Mouse (Mus musculus): Measurements from ENCODE around the gene Ccnyl1. TPM values are rescaled to one million over a fixed set of nuclear protein-coding genes. Genes with fewer than 3 reads are reported as not detected.
A peak's percentile ranks its signal among the peaks of the same experiment; 100 is the strongest.
"Not testable (repeated sequence)": the region's sequence is repeated elsewhere in the genome, so short reads cannot be mapped to it uniquely, and the experiment has no call there.

Ccnyl1 gene
- 8.9 and 10.9 TPM in 2 replicates for polyA plus RNA-seq (2014; fragmentation: Nextera tagmentation; extraction: Ambion mirVana)

- Histone ChIP-seq H3K27ac (ENCODE audit: low read length) (peak within 1 kb of the TSS; percentile 67), H3K9me3 (ENCODE audit: control insufficient read depth, low read depth, low read length) (no peaks in the 10 kb centered on the region), H3K4me2 (replicated peaks; ENCODE audit: low read depth, low read length) (peak within 1 kb of the TSS; percentile 88), H3K36me3 (ENCODE audit: control insufficient read depth, insufficient read depth, low read length) (no peaks in the 10 kb centered on the region), H3K9ac (replicated peaks; ENCODE audit: low read depth, low read length) (peak within 1 kb of the TSS; percentile 65), H3K4me1 (ENCODE audit: control insufficient read depth, insufficient read depth, low read length) (peaks cover 8% of the 10 kb centered on the region), H3K27me3 (ENCODE audit: control insufficient read depth, insufficient read depth, low read length) (no peaks in the 10 kb centered on the region), H3K4me3 (ENCODE audit: low read depth, low read length) (peak within 1 kb of the TSS; percentile 91)
- under 1% methylated on average over 65 of the region's 71 CpGs for WGBS
- ATAC-seq (ENCODE audit: insufficient number of reproducible peaks, insufficient read depth, low FRiP score, low read depth) = peak; percentile 99
Observed at GRCm38 (mm10) chr1:64690213-64691013, at the start of gene Ccnyl1. Ccnyl1 (plus strand) TSS chr1:64690455.

GRCm38 (mm10) chr1:64641069-64641468, 49.2 kb upstream of the Ccnyl1 start:
- 92% methylated on average over 6 of the region's 6 CpGs for WGBS

GRCm38 (mm10) chr1:64642541-64642940, 47.7 kb upstream of the Ccnyl1 start:
- not testable (repeated sequence) for H3K4me3 ChIP-seq (ENCODE audit: low read depth, low read length); H3K27me3 ChIP-seq (ENCODE audit: control insufficient read depth, insufficient read depth, low read length); H3K27ac ChIP-seq (ENCODE audit: low read length); H3K9me3 ChIP-seq (ENCODE audit: control insufficient read depth, low read depth, low read length); H3K9ac ChIP-seq (replicated peaks; ENCODE audit: low read depth, low read length); ATAC-seq (ENCODE audit: insufficient number of reproducible peaks, insufficient read depth, low FRiP score, low read depth); H3K36me3 ChIP-seq (ENCODE audit: control insufficient read depth, insufficient read depth, low read length); H3K4me1 ChIP-seq (ENCODE audit: control insufficient read depth, insufficient read depth, low read length); H3K4me2 ChIP-seq (replicated peaks; ENCODE audit: low read depth, low read length)
- WGBS = 94% methylated on average over 8 of the region's 8 CpGs

More at GRCm38 (mm10) chr1:64641069-64641468, 49.2 kb upstream of the Ccnyl1 start:
- Histone ChIP-seq H3K4me1 (ENCODE audit: control insufficient read depth, insufficient read depth, low read length) (no peaks in the 10 kb centered on the region), H3K4me2 (replicated peaks; ENCODE audit: low read depth, low read length) (no peak overlapping the region), H3K36me3 (ENCODE audit: control insufficient read depth, insufficient read depth, low read length) (no peaks in the 10 kb centered on the region), H3K9me3 (ENCODE audit: control insufficient read depth, low read depth, low read length) (no peaks in the 10 kb centered on the region), H3K9ac (replicated peaks; ENCODE audit: low read depth, low read length) (no peak overlapping the region), H3K27ac (ENCODE audit: low read length) (no peak overlapping the region), H3K27me3 (ENCODE audit: control insufficient read depth, insufficient read depth, low read length) (no peaks in the 10 kb centered on the region), H3K4me3 (ENCODE audit: low read depth, low read length) (no peak overlapping the region)
- no peak for ATAC-seq (ENCODE audit: insufficient number of reproducible peaks, insufficient read depth, low FRiP score, low read depth)

- no peaks in the 10 kb centered on the region for H3K4me1 ChIP-seq (ENCODE audit: control insufficient read depth, insufficient read depth, low read length)
- H3K9ac ChIP-seq (replicated peaks; ENCODE audit: low read depth, low read length) = no peak overlapping the region
- 88% methylated on average over 3 of the region's 3 CpGs for WGBS
- H3K36me3 ChIP-seq (ENCODE audit: control insufficient read depth, insufficient read depth, low read length) = no peaks in the 10 kb centered on the region
- no peaks in the 10 kb centered on the region for H3K27me3 ChIP-seq (ENCODE audit: control insufficient read depth, insufficient read depth, low read length)
- H3K4me2 ChIP-seq (replicated peaks; ENCODE audit: low read depth, low read length) = no peak overlapping the region
- no peak overlapping the region for H3K4me3 ChIP-seq (ENCODE audit: low read depth, low read length)
- ATAC-seq (ENCODE audit: insufficient number of reproducible peaks, insufficient read depth, low FRiP score, low read depth) = no peak
- no peak overlapping the region for H3K27ac ChIP-seq (ENCODE audit: low read length)
- H3K9me3 ChIP-seq (ENCODE audit: control insufficient read depth, low read depth, low read length) = no peaks in the 10 kb centered on the region
Observed at GRCm38 (mm10) chr1:64644513-64644912, 45.7 kb upstream of the Ccnyl1 start.

GRCm38 (mm10) chr1:64649362-64650124, 40.7 kb upstream of the Ccnyl1 start:
- Histone ChIP-seq H3K9ac (replicated peaks; ENCODE audit: low read depth, low read length) (no peak overlapping the region), H3K4me3 (ENCODE audit: low read depth, low read length) (no peak overlapping the region), H3K4me2 (replicated peaks; ENCODE audit: low read depth, low read length) (no peak overlapping the region), H3K27me3 (ENCODE audit: control insufficient read depth, insufficient read depth, low read length) (no peaks in the 10 kb centered on the region), H3K36me3 (ENCODE audit: control insufficient read depth, insufficient read depth, low read length) (no peaks in the 10 kb centered on the region), H3K4me1 (ENCODE audit: control insufficient read depth, insufficient read depth, low read length) (no peaks in the 10 kb centered on the region), H3K27ac (ENCODE audit: low read length) (no peak overlapping the region), H3K9me3 (ENCODE audit: control insufficient read depth, low read depth, low read length) (no peaks in the 10 kb centered on the region)
- no peak for ATAC-seq (ENCODE audit: insufficient number of reproducible peaks, insufficient read depth, low FRiP score, low read depth)
- 68% methylated on average over 11 of the region's 11 CpGs for WGBS

- no peak overlapping the region for H3K9ac ChIP-seq (replicated peaks; ENCODE audit: low read depth, low read length)
- 90% methylated on average over 6 of the region's 6 CpGs for WGBS
- ATAC-seq (ENCODE audit: insufficient number of reproducible peaks, insufficient read depth, low FRiP score, low read depth) = no peak
- no peak overlapping the region for H3K27ac ChIP-seq (ENCODE audit: low read length)
- H3K9me3 ChIP-seq (ENCODE audit: control insufficient read depth, low read depth, low read length) = no peaks in the 10 kb centered on the region
- no peak overlapping the region for H3K4me2 ChIP-seq (replicated peaks; ENCODE audit: low read depth, low read length)
- H3K4me3 ChIP-seq (ENCODE audit: low read depth, low read length) = no peak overlapping the region
- H3K36me3 ChIP-seq (ENCODE audit: control insufficient read depth, insufficient read depth, low read length) = no peaks in the 10 kb centered on the region
- no peaks in the 10 kb centered on the region for H3K27me3 ChIP-seq (ENCODE audit: control insufficient read depth, insufficient read depth, low read length)
- no peaks in the 10 kb centered on the region for H3K4me1 ChIP-seq (ENCODE audit: control insufficient read depth, insufficient read depth, low read length)
Observed at GRCm38 (mm10) chr1:64653701-64654100, 36.6 kb upstream of the Ccnyl1 start.

- Histone ChIP-seq H3K27me3 (ENCODE audit: control insufficient read depth, insufficient read depth, low read length) (no peaks in the 10 kb centered on the region), H3K36me3 (ENCODE audit: control insufficient read depth, insufficient read depth, low read length) (no peaks in the 10 kb centered on the region), H3K4me1 (ENCODE audit: control insufficient read depth, insufficient read depth, low read length) (no peaks in the 10 kb centered on the region), H3K4me3 (ENCODE audit: low read depth, low read length) (no peak overlapping the region), H3K27ac (ENCODE audit: low read length) (no peak overlapping the region), H3K9ac (replicated peaks; ENCODE audit: low read depth, low read length) (no peak overlapping the region), H3K4me2 (replicated peaks; ENCODE audit: low read depth, low read length) (no peak overlapping the region), H3K9me3 (ENCODE audit: control insufficient read depth, low read depth, low read length) (no peaks in the 10 kb centered on the region)
- WGBS = 42% methylated on average over 1 of the region's 1 CpGs
- no peak for ATAC-seq (ENCODE audit: insufficient number of reproducible peaks, insufficient read depth, low FRiP score, low read depth)
Observed at GRCm38 (mm10) chr1:64655415-64655814, 34.8 kb upstream of the Ccnyl1 start.

GRCm38 (mm10) chr1:64656423-64657129, 33.7 kb upstream of the Ccnyl1 start:
- no peak for ATAC-seq (ENCODE audit: insufficient number of reproducible peaks, insufficient read depth, low FRiP score, low read depth)

More at GRCm38 (mm10) chr1:64656423-64657129, 33.7 kb upstream of the Ccnyl1 start:
- Histone ChIP-seq H3K36me3 (ENCODE audit: control insufficient read depth, insufficient read depth, low read length) (no peaks in the 10 kb centered on the region), H3K4me3 (ENCODE audit: low read depth, low read length) (no peak overlapping the region), H3K4me2 (replicated peaks; ENCODE audit: low read depth, low read length) (no peak overlapping the region), H3K27me3 (ENCODE audit: control insufficient read depth, insufficient read depth, low read length) (no peaks in the 10 kb centered on the region), H3K4me1 (ENCODE audit: control insufficient read depth, insufficient read depth, low read length) (no peaks in the 10 kb centered on the region), H3K27ac (ENCODE audit: low read length) (no peak overlapping the region), H3K9me3 (ENCODE audit: control insufficient read depth, low read depth, low read length) (no peaks in the 10 kb centered on the region), H3K9ac (replicated peaks; ENCODE audit: low read depth, low read length) (no peak overlapping the region)
- WGBS = 79% methylated on average over 3 of the region's 3 CpGs
